Comparison of ENCODE assay signal across 34 mouse cellular contexts in genomic region chr8:73706857-73707256, GRCm38 (mm10).
"Had no signal": no experiment of that assay in that cellular context is flagged by ENCODE, and none has a peak within 500 bp of the region (broad histone marks: within the 10 kb centered on the region; RNA-seq: fewer than 3 reads in every experiment).

No protein-coding gene starts in this region.

- ATAC-seq: hindbrain, embryonic 16.5 days; hindbrain, postnatal 0 days; inflammation-experienced regulatory T-cells, adult 6 months; intestine, embryonic 15.5 days; intestine, embryonic 16.5 days; intestine, postnatal 0 days had no signal

- H3K9ac ChIP-seq: heart, embryonic 12.5 days; heart, embryonic 13.5 days; heart, embryonic 15.5 days; hindbrain, embryonic 12.5 days; hindbrain, embryonic 13.5 days; hindbrain, embryonic 14.5 days; hindbrain, embryonic 15.5 days; intestine, embryonic 15.5 days; kidney, embryonic 15.5 days had no signal

- H3K4me3 ChIP-seq: heart, embryonic 10.5 days; heart, embryonic 12.5 days; heart, embryonic 13.5 days; heart, embryonic 15.5 days; hindbrain, embryonic 10.5 days; hindbrain, embryonic 12.5 days; hindbrain, embryonic 13.5 days; hindbrain, embryonic 15.5 days; intestine, embryonic 15.5 days; kidney, embryonic 15.5 days; layer of hippocampus, adult 2 months had no signal

- H3K4me2 ChIP-seq: heart, embryonic 11.5 days; heart, embryonic 12.5 days; heart, embryonic 13.5 days; heart, embryonic 15.5 days; hindbrain, embryonic 12.5 days; hindbrain, embryonic 13.5 days; hindbrain, embryonic 14.5 days; hindbrain, embryonic 15.5 days; intestine, embryonic 15.5 days; kidney, embryonic 15.5 days had no signal

- H3K27ac ChIP-seq: heart, embryonic 10.5 days; heart, embryonic 13.5 days; heart, embryonic 15.5 days; hindbrain, embryonic 10.5 days; hindbrain, embryonic 12.5 days; hindbrain, embryonic 13.5 days; hindbrain, embryonic 14.5 days; hindbrain, embryonic 15.5 days; hindbrain, postnatal 0 days; intestine, embryonic 15.5 days; kidney, embryonic 15.5 days; kidney, postnatal 0 days; layer of hippocampus, adult 2 months had no signal

- H3K36me3 ChIP-seq: heart, embryonic 10.5 days; heart, embryonic 12.5 days; heart, embryonic 13.5 days; heart, embryonic 15.5 days; hindbrain, embryonic 10.5 days; hindbrain, embryonic 12.5 days; hindbrain, embryonic 13.5 days; hindbrain, embryonic 15.5 days; intestine, embryonic 15.5 days; kidney, embryonic 15.5 days had no signal

- H3K4me1 ChIP-seq: heart, embryonic 10.5 days; heart, embryonic 12.5 days; heart, embryonic 13.5 days; heart, embryonic 15.5 days; hindbrain, embryonic 10.5 days; hindbrain, embryonic 12.5 days; hindbrain, embryonic 13.5 days; hindbrain, embryonic 15.5 days; intestine, embryonic 15.5 days; kidney, embryonic 15.5 days had no signal

- H3K27me3 ChIP-seq: heart, embryonic 12.5 days; heart, embryonic 13.5 days; heart, embryonic 15.5 days; hindbrain, embryonic 12.5 days; hindbrain, embryonic 13.5 days; hindbrain, embryonic 15.5 days; intestine, embryonic 15.5 days; kidney, embryonic 15.5 days had no signal

- H3K9me3 ChIP-seq: heart, embryonic 10.5 days; heart, embryonic 12.5 days; heart, embryonic 13.5 days; heart, embryonic 15.5 days; hindbrain, embryonic 10.5 days; hindbrain, embryonic 12.5 days; hindbrain, embryonic 13.5 days; hindbrain, embryonic 15.5 days; intestine, embryonic 15.5 days; kidney, embryonic 15.5 days had no signal

- DNase-seq: heart, postnatal 10 days; heart, postnatal 14 days; heart, postnatal 36 days; heart, postnatal 4 days; kidney, adult 11 months; kidney, adult 18-20 months; kidney, adult 2 months; kidney, adult 8-10 months; kidney, postnatal 10 days; kidney, postnatal 14 days; kidney, postnatal 25 days; kidney, postnatal 36 days; kidney, postnatal 4 days; layer of hippocampus, adult 9-11 months; layer of hippocampus, postnatal 36 days had no signal
